Mouse (Mus musculus): ENCODE results near the gene Zcchc2.

DNA sequence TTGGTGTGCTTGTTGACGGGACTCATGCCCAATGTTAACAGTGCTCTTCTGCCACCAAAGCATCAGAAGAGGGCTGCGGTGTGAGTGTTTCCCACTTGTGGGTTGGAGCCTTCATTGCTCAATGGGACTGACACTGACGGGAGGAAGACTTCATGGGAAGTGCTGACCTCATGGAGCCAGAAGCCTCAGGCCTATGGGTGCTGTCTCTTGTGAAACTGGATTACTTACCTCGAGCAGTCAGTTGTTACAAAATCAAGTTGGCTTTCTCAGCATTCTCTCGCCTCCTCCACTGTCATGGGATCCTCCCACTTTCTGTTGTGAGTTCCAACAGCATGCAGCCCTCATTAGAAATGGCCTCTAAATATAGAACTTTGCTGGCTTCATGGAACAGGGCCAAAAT, 25.0 kb upstream of the Zcchc2 start:
- TF ChIP-seq CTCF (IDR thresholded peaks at IDR 0.05; ENCODE audit: low read depth, low read length) (no peak), POLR2A (IDR thresholded peaks at IDR 0.05; ENCODE audit: insufficient read depth, low read length) (no peak), EP300 (IDR thresholded peaks at IDR 0.05; ENCODE audit: insufficient read depth, low read depth, low read length) (no peak)
